Mouse (Mus musculus) T-helper 2 cell (primary cell): ENCODE measurements around the gene Jchain.

Experiments used
- in situ Hi-C: fragments of 300-600 bp; cut with MboI, MseI; formaldehyde crosslinking; loops from one replicate; pipeline ENCODE4 v1.15.1; 2025; ENCODE audit warnings: high pct_unique_total_duplicates

Gene Jchain

DNA sequence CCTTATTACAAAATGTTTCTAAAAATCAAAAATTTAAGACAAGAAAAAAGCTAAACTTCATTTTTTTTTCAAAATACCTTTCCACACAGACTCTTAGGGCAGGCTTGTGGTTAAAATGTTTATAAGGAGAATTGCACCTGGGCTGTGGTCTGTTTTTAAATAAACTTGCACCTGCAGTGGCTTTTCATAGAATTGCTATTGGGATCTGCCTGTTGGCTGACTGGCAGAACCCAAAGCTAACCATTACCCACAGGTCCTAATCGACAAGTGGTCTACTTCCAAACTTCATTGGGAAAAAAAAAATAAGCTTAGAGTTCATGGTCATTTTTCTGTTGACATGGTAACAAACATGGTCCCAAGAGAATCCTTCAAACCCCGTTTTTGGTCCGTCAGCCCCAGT lies 7.0 kb upstream of the Jchain start:
- in situ Hi-C loops = no loop called here

- in situ Hi-C loops = no loop called here
Observed at GRCm38 (mm10) chr5:88530908-88531307, 3.2 kb upstream of the Jchain start.

GRCm38 (mm10) chr5:88519232-88519631 lies 8.5 kb downstream of the Jchain start:
- in situ Hi-C loops = no loop called here

- in situ Hi-C loops = no loop called here
Observed at GRCm38 (mm10) chr5:88508990-88509389, 18.7 kb downstream of the Jchain start.

GRCm38 (mm10) chr5:88508555-88508954 lies 19.1 kb downstream of the Jchain start:
- in situ Hi-C loops = no loop called here

GRCm38 (mm10) chr5:88499781-88500180 lies 27.9 kb downstream of the Jchain start:
- in situ Hi-C loops = loop anchor here (25.0 kb wide), 1 partner anchor 1388 kb away; the partner anchor contains the start of gene Adamts3

DNA sequence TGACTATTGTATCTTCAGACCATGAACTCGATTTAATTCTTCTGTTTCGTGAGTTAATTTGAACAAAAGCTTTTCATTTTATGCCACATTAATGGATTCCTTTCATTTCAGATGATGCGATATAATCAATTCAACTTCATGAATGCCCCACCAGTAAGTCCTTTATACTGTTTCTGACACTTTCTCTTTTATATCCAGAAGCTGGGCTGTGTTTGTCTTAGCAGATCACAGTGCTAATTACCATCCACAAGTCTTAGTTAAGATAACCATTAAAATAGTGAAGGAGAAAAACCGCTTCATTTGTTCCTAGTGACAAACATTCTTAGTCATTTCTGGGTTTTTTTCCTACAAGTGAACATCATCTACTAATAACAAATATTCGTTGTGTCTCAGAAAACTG lies 36.6 kb downstream of the Jchain start:
- in situ Hi-C loops = loop anchor here (25.0 kb wide), 1 partner anchor 1396 kb away; the partner anchor contains the start of gene Adamts3

- in situ Hi-C loops = loop anchor here (25.0 kb wide), 1 partner anchor 1398 kb away; the partner anchor contains the start of gene Adamts3
Observed at GRCm38 (mm10) chr5:88489004-88489403, 38.7 kb downstream of the Jchain start.

DNA sequence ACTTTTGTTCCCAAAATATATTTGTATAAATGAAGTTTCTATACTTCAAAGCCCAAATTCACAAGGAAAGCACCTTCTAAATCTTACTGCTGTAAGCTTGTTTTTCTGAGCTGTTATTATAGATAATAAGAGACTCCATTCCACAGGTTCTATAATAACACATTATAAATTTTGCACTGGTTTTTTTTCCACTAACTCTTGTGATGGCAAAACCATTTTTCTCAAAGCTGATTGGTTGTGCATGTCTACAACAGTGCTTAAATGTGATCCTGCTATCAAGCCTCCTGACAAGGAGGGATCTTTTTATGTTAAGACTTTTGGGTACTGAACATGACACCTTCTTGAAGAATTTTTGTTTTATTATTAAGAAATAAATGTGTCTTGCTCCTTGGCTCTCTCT lies 40.0 kb downstream of the Jchain start, which contains the start of gene Enam:
Gene Enam, plus strand, starts transcription at position 301 of the 400 bp plus-strand sequence.
- in situ Hi-C loops = loop anchor here (25.0 kb wide), 1 partner anchor 1400 kb away; the partner anchor contains the start of gene Adamts3
